ENCODE assay signal across 15 mouse cellular contexts in the genomic region with DNA sequence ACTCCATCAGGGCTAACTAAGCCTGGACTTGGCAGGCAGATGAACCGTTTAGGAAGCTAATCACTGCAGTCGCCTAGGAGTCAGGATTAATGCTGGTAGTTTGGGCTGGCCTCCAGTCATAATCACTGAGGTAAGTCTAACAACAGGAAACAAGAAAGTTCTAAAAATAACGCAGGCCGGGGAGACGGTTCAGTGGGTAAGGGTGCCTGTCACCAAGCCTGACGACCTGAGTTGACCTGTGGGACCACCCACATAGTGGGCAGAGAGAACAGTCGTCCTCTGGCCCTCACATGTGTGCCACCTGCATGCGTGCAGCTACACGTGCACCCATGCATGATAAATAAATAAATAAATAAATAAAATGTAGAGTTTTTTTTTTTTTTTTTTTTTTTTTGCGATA. TPM values are rescaled to one million over a fixed set of nuclear protein-coding genes. Genes with fewer than 3 reads are reported as not detected.
DNase-seq lines count a peak whose midpoint lies in the region; ATAC-seq and TF ChIP-seq lines count a peak whose summit lies in the region.
"Had no signal": no experiment of that assay in that cellular context is flagged by ENCODE, and none has a peak within 500 bp of the region (broad histone marks: within the 10 kb centered on the region; RNA-seq: fewer than 3 reads in every experiment).

No protein-coding gene starts in this region.

- TF ChIP-seq POLR2A in kidney, adult 2 months (IDR thresholded peaks at IDR 0.05; ENCODE audit: low read depth, low read length), result no peak

- no peak for TF ChIP-seq CTCF in kidney, adult 2 months (conservative IDR thresholded peaks at IDR 0.05; ENCODE audit: insufficient read depth, insufficient read length, low read depth, low read length)

- DNase-seq in heart, embryonic 10.5 days (ENCODE audit: low spot score), result no peak
- DNase-seq in midbrain, embryonic 11.5 days (ENCODE audit: low spot score, missing footprints), result peak; percentile 88
- no peak for DNase-seq in midbrain, embryonic 14.5 days
- DNase-seq in kidney, adult 2 months, result peak; percentile 26
- DNase-seq in retina, postnatal 7 days (ENCODE audit: low read depth, low spot score), result peak; percentile 50
- no peak for DNase-seq in c-Kit-positive CD71-positive TER-119-positive erythroid progenitor cells, embryonic 14.5 days (ENCODE audit: low spot score)
- no peak for DNase-seq in layer of hippocampus, adult 11-12 months (ENCODE audit: low spot score)
- DNase-seq: adrenal gland, postnatal 10 days; cerebellum, adult 11-12 months; heart, adult 11 months; thymus, adult 18-20 months had no signal

- 28% methylated on average over 10 of the region's 10 CpGs for WGBS in heart, embryonic 13.5 days
- WGBS in heart, embryonic 10.5 days, result 36% methylated on average over 10 of the region's 10 CpGs
- WGBS in midbrain, embryonic 11.5 days, result 29% methylated on average over 9 of the region's 10 CpGs
- 21% methylated on average over 10 of the region's 10 CpGs for WGBS in midbrain, embryonic 14.5 days
- WGBS in kidney, adult 2 months, result 17% methylated on average over 10 of the region's 10 CpGs

- no peak overlapping the region for H3K4me2 ChIP-seq in heart, embryonic 13.5 days
- H3K4me2 ChIP-seq in midbrain, embryonic 11.5 days, result no peak overlapping the region
- no peak overlapping the region for H3K4me2 ChIP-seq in midbrain, embryonic 14.5 days (ENCODE audit: low read length)
- H3K4me2 ChIP-seq: liver, embryonic 15.5 days had no signal

- no peak overlapping the region for H3K4me3 ChIP-seq in heart, embryonic 13.5 days
- no peak overlapping the region for H3K4me3 ChIP-seq in heart, embryonic 10.5 days
- H3K4me3 ChIP-seq in midbrain, embryonic 11.5 days (ENCODE audit: low read depth, low read length), result no peak overlapping the region
- H3K4me3 ChIP-seq in midbrain, embryonic 14.5 days (replicated peaks; ENCODE audit: low read depth, low read length), result no peak overlapping the region
- no peak overlapping the region for H3K4me3 ChIP-seq in kidney, adult 2 months (ENCODE audit: insufficient read depth, low read depth, low read length)
- H3K4me3 ChIP-seq: liver, embryonic 15.5 days had no signal

- 0 out of 2 replicates have a peak overlapping the region, but pooled peaks have one; percentile 33 for H3K9ac ChIP-seq in heart, embryonic 13.5 days
- no peak overlapping the region for H3K9ac ChIP-seq in midbrain, embryonic 11.5 days (ENCODE audit: low read length)
- no peak overlapping the region for H3K9ac ChIP-seq in midbrain, embryonic 14.5 days (replicated peaks; ENCODE audit: low read length)
- H3K9ac ChIP-seq: liver, embryonic 15.5 days had no signal

- H3K36me3 ChIP-seq in heart, embryonic 13.5 days, result no peaks in the 10 kb centered on the region
- no peaks in the 10 kb centered on the region for H3K36me3 ChIP-seq in heart, embryonic 10.5 days
- no peaks in the 10 kb centered on the region for H3K36me3 ChIP-seq in midbrain, embryonic 11.5 days (ENCODE audit: control insufficient read depth, insufficient read depth, low read length)
- no peaks in the 10 kb centered on the region for H3K36me3 ChIP-seq in midbrain, embryonic 14.5 days (ENCODE audit: control insufficient read depth, insufficient read depth, low read length)
- H3K36me3 ChIP-seq in kidney, adult 2 months (ENCODE audit: control insufficient read depth, insufficient read depth, low read length), result no peaks in the 10 kb centered on the region
- H3K36me3 ChIP-seq: liver, embryonic 15.5 days had no signal

- H3K4me1 ChIP-seq in heart, embryonic 13.5 days, result peaks cover 11% of the 10 kb centered on the region
- H3K4me1 ChIP-seq in heart, embryonic 10.5 days, result peaks cover 11% of the 10 kb centered on the region
- peaks cover 22% of the 10 kb centered on the region for H3K4me1 ChIP-seq in midbrain, embryonic 11.5 days (ENCODE audit: control insufficient read depth, insufficient read depth, low read length)
- H3K4me1 ChIP-seq in midbrain, embryonic 14.5 days (ENCODE audit: control insufficient read depth, insufficient read depth, low read length), result peaks cover 10% of the 10 kb centered on the region
- no peaks in the 10 kb centered on the region for H3K4me1 ChIP-seq in kidney, adult 2 months (ENCODE audit: control insufficient read depth, insufficient read depth, low read length)
- H3K4me1 ChIP-seq: liver, embryonic 15.5 days had no signal

- H3K27me3 ChIP-seq in heart, embryonic 13.5 days (replicated peaks), result peaks cover 24% of the 10 kb centered on the region
- H3K27me3 ChIP-seq in heart, embryonic 10.5 days (ENCODE audit: insufficient read depth, poor library complexity, severe bottlenecking), result peaks cover 32% of the 10 kb centered on the region; the same call in 1 of the 2 replicates
- peaks cover 11% of the 10 kb centered on the region for H3K27me3 ChIP-seq in midbrain, embryonic 11.5 days (ENCODE audit: control insufficient read depth, insufficient read depth, low read length)
- peaks cover 23% of the 10 kb centered on the region; the same call in 1 of the 2 replicates for H3K27me3 ChIP-seq in midbrain, embryonic 14.5 days (ENCODE audit: control insufficient read depth, insufficient read depth, low read length)
- no peaks in the 10 kb centered on the region for H3K27me3 ChIP-seq in kidney, adult 2 months (replicated peaks; ENCODE audit: control insufficient read depth, insufficient read depth, low read length)
- H3K27me3 ChIP-seq: liver, embryonic 15.5 days had no signal

- H3K27ac ChIP-seq in heart, embryonic 13.5 days (replicated peaks), result no peak overlapping the region
- H3K27ac ChIP-seq in heart, embryonic 10.5 days, result no peak overlapping the region
- H3K27ac ChIP-seq in midbrain, embryonic 11.5 days (ENCODE audit: low read depth, low read length), result no peak overlapping the region
- no peak overlapping the region for H3K27ac ChIP-seq in midbrain, embryonic 14.5 days (replicated peaks; ENCODE audit: low read depth, low read length)
- no peak overlapping the region for H3K27ac ChIP-seq in kidney, adult 2 months (ENCODE audit: insufficient read depth, low read depth, low read length)
- H3K27ac ChIP-seq: liver, embryonic 15.5 days had no signal

- ATAC-seq in heart, embryonic 13.5 days (ENCODE audit: extremely low read depth, insufficient number of reproducible peaks, low FRiP score, low TSS enrichment), result no peak
- ATAC-seq in midbrain, embryonic 11.5 days (ENCODE audit: low FRiP score), result no peak
- ATAC-seq in midbrain, embryonic 14.5 days (ENCODE audit: low FRiP score, low TSS enrichment), result no peak
- ATAC-seq: intestine, embryonic 16.5 days had no signal

- H3K9me3 ChIP-seq in heart, embryonic 13.5 days, result no peaks in the 10 kb centered on the region
- no peaks in the 10 kb centered on the region for H3K9me3 ChIP-seq in heart, embryonic 10.5 days
- no peaks in the 10 kb centered on the region for H3K9me3 ChIP-seq in midbrain, embryonic 11.5 days (ENCODE audit: control insufficient read depth, low read length)
- no peaks in the 10 kb centered on the region for H3K9me3 ChIP-seq in midbrain, embryonic 14.5 days (ENCODE audit: control insufficient read depth, low read length)
- H3K9me3 ChIP-seq: liver, embryonic 15.5 days had no signal

RNA-seq across cellular contexts. Expression of a gene that starts 13.4 kb away (rescaled TPM):
- 0.13 and 0.36 TPM in 2 replicates for polyA plus RNA-seq in heart, embryonic 13.5 days (2015; fragmentation: Nextera tagmentation; extraction: Ambion mirVana)
- polyA plus RNA-seq in heart, embryonic 10.5 days (2016; fragmentation: Nextera tagmentation; extraction: Ambion mirVana), result 0.19 and 0.53 TPM in 2 replicates
- 1.2 and 1.3 TPM in 2 replicates for polyA plus RNA-seq in midbrain, embryonic 11.5 days (2014; fragmentation: Nextera tagmentation; extraction: Ambion mirVana)
- 1.7 and 1.9 TPM in 2 replicates for polyA plus RNA-seq in midbrain, embryonic 14.5 days (2014; fragmentation: Nextera tagmentation; extraction: Ambion mirVana)
- 0.47 and 0.72 TPM in 2 replicates for polyA plus RNA-seq in kidney, adult 2 months (2012; rRNA removed)

RNA-seq across cellular contexts. Expression of a gene that starts 24.6 kb away (rescaled TPM):
- polyA plus RNA-seq in heart, embryonic 13.5 days (2015; fragmentation: Nextera tagmentation; extraction: Ambion mirVana), result 0.17 TPM in 1 of 2 replicates, not detected in the other
- polyA plus RNA-seq in heart, embryonic 10.5 days (2016; fragmentation: Nextera tagmentation; extraction: Ambion mirVana), result 0.14 TPM in 1 of 2 replicates, not detected in the other
- 0.61 and 0.94 TPM in 2 replicates for polyA plus RNA-seq in midbrain, embryonic 11.5 days (2014; fragmentation: Nextera tagmentation; extraction: Ambion mirVana)
- polyA plus RNA-seq in midbrain, embryonic 14.5 days (2014; fragmentation: Nextera tagmentation; extraction: Ambion mirVana), result 0.88 and 0.96 TPM in 2 replicates
- 0.38 and 0.42 TPM in 2 replicates for polyA plus RNA-seq in kidney, adult 2 months (2012; rRNA removed)

RNA-seq across cellular contexts. Expression of a gene that starts 55.1 kb away (rescaled TPM):
- polyA plus RNA-seq in heart, embryonic 13.5 days (2015; fragmentation: Nextera tagmentation; extraction: Ambion mirVana), result 0.24 TPM in 1 of 2 replicates, not detected in the other
- 0.21 and 0.34 TPM in 2 replicates for polyA plus RNA-seq in heart, embryonic 10.5 days (2016; fragmentation: Nextera tagmentation; extraction: Ambion mirVana)
- polyA plus RNA-seq in midbrain, embryonic 11.5 days (2014; fragmentation: Nextera tagmentation; extraction: Ambion mirVana), result 65.3 and 70.2 TPM in 2 replicates
- polyA plus RNA-seq in midbrain, embryonic 14.5 days (2014; fragmentation: Nextera tagmentation; extraction: Ambion mirVana), result 18.6 and 21.6 TPM in 2 replicates
- polyA plus RNA-seq in kidney, adult 2 months (2012; rRNA removed), result 0.12 and 0.13 TPM in 2 replicates
- polyA plus RNA-seq: liver, embryonic 15.5 days had no signal

RNA-seq across cellular contexts. Expression of a gene that starts 58.1 kb away (rescaled TPM):
- polyA plus RNA-seq in heart, embryonic 13.5 days (2015; fragmentation: Nextera tagmentation; extraction: Ambion mirVana), result not detected in 2 replicates
- not detected in 2 replicates for polyA plus RNA-seq in heart, embryonic 10.5 days (2016; fragmentation: Nextera tagmentation; extraction: Ambion mirVana)
- 0.12 TPM in 1 of 2 replicates, not detected in the other for polyA plus RNA-seq in midbrain, embryonic 11.5 days (2014; fragmentation: Nextera tagmentation; extraction: Ambion mirVana)
- not detected in 2 replicates for polyA plus RNA-seq in midbrain, embryonic 14.5 days (2014; fragmentation: Nextera tagmentation; extraction: Ambion mirVana)
- not detected in 2 replicates for polyA plus RNA-seq in kidney, adult 2 months (2012; rRNA removed)
- polyA plus RNA-seq: embryonic facial prominence, embryonic 14.5 days; liver, embryonic 15.5 days had no signal

Comparison
In these comparisons a context has a peak if more than half of its experiments do, and no peak if none do; other contexts are left out.
1. DNase-seq: peak in midbrain, embryonic 11.5 days (single experiment), kidney, adult 2 months (single experiment) and retina, postnatal 7 days (single experiment); none in heart, embryonic 10.5 days (single experiment), midbrain, embryonic 14.5 days (single experiment), c-Kit-positive CD71-positive TER-119-positive erythroid progenitor cells, embryonic 14.5 days (single experiment) and layer of hippocampus, adult 11-12 months (single experiment).
2. RNA of a gene that starts 55.1 kb away (polyA plus RNA-seq): 65.3 to 70.2 TPM in midbrain, embryonic 11.5 days and 18.6 to 21.6 TPM in midbrain, embryonic 14.5 days; 0.21 to 0.34 TPM in heart, embryonic 10.5 days, 0.12 to 0.13 TPM in kidney, adult 2 months and 0.24 TPM in heart, embryonic 13.5 days; every median in the first group is over 10 times any median in the second.